Mouse (Mus musculus) C2C12 (cell line): Measurements from ENCODE around the gene Runx1.

ENCODE experiments used
- CEBPB ChIP-seq: IDR thresholded peaks from one replicate; pipeline ENCODE4 v1.6.1; 2011; ENCODE audit warnings: low read depth, mild to moderate bottlenecking, control low read depth, moderate library complexity
- CTCF ChIP-seq: IDR thresholded peaks from one replicate; pipeline ENCODE4 v1.5.1; 2011; ENCODE audit not compliant: control insufficient read depth, insufficient read depth, insufficient read length
- FOSL1 ChIP-seq: IDR thresholded peaks from one replicate; pipeline ENCODE4 v1.8.0; 2011; ENCODE audit warnings: mild to moderate bottlenecking, low read length; ENCODE audit not compliant: poor library complexity, insufficient read depth, severe bottlenecking
- MAX ChIP-seq: IDR thresholded peaks from one replicate; pipeline ENCODE4 v1.6.1; 2011; ENCODE audit warnings: mild to moderate bottlenecking, control low read depth
- MYOD1 ChIP-seq: IDR thresholded peaks from one replicate; pipeline ENCODE4 v1.6.1; 2011; ENCODE audit warnings: low read depth; ENCODE audit not compliant: control insufficient read depth, insufficient read length
- MYOG ChIP-seq: IDR thresholded peaks from one replicate; pipeline ENCODE4 v1.6.1; 2011; ENCODE audit not compliant: control insufficient read depth, insufficient read length; ENCODE audit errors: extremely low read depth
- USF1 ChIP-seq: IDR thresholded peaks from one replicate; pipeline ENCODE4 v1.6.1; 2011; ENCODE audit warnings: low read depth, mild to moderate bottlenecking, control low read depth, moderate library complexity

DNA sequence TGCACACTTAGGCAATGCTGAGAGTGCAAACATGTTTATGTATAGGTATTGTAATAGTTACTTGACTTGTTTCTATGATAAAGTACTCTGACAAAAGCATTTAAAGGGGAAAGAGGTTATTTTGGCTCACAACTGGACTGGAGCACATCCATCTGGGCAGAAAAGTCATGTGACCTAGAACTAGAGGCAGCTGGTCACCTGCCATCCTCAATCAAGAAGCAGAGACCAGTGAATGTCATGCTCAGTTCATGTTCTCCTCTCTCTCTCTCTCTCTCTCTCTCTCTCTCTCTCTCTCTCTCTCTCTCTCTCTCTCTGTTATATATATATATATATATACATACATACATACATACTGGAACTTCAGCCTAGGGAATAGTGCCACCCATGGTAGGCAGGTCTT, 37.2 kb upstream of the Runx1 start:
- TF ChIP-seq USF1: peak; percentile 41
- no peak for TF ChIP-seq CTCF
- no peak for TF ChIP-seq CEBPB
- TF ChIP-seq MYOD1: peak; percentile 44
- TF ChIP-seq MYOG: no peak
- TF ChIP-seq MAX: no peak
- no peak for TF ChIP-seq FOSL1
